Mouse (Mus musculus): Measurements from ENCODE around the gene Cltrn. TPM values are rescaled to one million over a fixed set of nuclear protein-coding genes. Genes with fewer than 3 reads are reported as not detected.
A peak's percentile ranks its signal among the peaks of the same experiment; 100 is the strongest.

Cltrn gene
- 8.3 and 8.4 TPM in 2 replicates for polyA plus RNA-seq (2015; fragmentation: Nextera tagmentation; extraction: Ambion mirVana)

DNA sequence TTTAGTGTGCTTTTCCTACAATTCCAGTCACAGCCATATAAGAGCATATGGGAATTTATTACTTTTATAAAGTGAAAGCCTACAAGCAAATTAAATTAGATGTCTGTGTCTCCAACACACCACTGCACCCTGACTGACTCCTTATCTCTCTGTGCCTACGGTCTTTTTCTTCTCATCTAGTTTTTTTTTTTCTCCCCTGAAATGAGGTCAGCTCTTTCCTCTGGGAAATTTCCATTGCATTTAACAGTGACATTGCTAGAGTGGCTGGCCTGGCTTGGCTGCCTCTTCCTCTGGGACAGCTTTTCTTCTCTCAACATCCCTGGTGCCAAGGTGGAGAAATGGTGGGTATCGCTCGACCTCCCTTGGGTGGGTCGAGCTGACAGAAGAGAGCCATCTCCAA is at the start of gene Cltrn:
Gene Cltrn (plus strand): TSS at position 249 of the 400 bp plus-strand sequence.
- Histone ChIP-seq H3K9me3 (ENCODE audit: control insufficient read depth, low read length) (no peaks in the 10 kb centered on the region), H3K36me3 (ENCODE audit: control insufficient read depth, insufficient read depth, low read length) (no peaks in the 10 kb centered on the region), H3K4me1 (ENCODE audit: control insufficient read depth, insufficient read depth, low read length) (no peaks in the 10 kb centered on the region), H3K27me3 (replicated peaks; ENCODE audit: control insufficient read depth, insufficient read depth, low read length) (peaks cover 6% of the 10 kb centered on the region; the same call in 1 of the 2 replicates), H3K9ac (ENCODE audit: low read depth, low read length) (no peak within 1 kb of the TSS), H3K4me2 (ENCODE audit: low read depth, low read length) (no peak within 1 kb of the TSS), H3K4me3 (ENCODE audit: low read length) (no peak within 1 kb of the TSS), H3K27ac (ENCODE audit: low read length) (no peak within 1 kb of the TSS)
- no peak for ATAC-seq
- 83% methylated on average over 4 of the region's 4 CpGs for WGBS

DNA sequence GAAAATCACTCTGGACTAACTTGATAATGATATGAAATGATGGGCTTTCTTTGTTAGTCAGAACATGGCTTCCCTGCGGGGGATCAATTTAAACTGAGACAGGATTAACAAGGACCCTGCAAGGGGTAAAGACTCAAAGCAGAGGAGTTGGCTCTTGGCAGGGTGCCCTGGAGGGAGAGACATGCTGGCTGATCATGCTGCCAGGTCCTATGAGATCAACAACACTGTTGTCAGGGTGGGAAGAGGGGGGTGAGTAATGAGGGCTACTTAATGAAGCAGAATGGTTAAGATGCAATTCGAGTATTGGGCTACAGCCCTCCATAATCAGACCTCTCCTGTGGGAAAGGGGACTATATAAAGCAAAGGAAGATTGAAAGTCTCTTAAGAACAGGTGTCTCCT is 49.7 kb upstream of the Cltrn start:
- Histone ChIP-seq H3K27me3 (replicated peaks; ENCODE audit: control insufficient read depth, insufficient read depth, low read length) (no peaks in the 10 kb centered on the region; the same call in 1 of the 2 replicates), H3K4me3 (ENCODE audit: low read length) (no peak overlapping the region), H3K4me1 (ENCODE audit: control insufficient read depth, insufficient read depth, low read length) (no peaks in the 10 kb centered on the region), H3K4me2 (ENCODE audit: low read depth, low read length) (no peak overlapping the region), H3K36me3 (ENCODE audit: control insufficient read depth, insufficient read depth, low read length) (no peaks in the 10 kb centered on the region), H3K9ac (ENCODE audit: low read depth, low read length) (no peak overlapping the region), H3K27ac (ENCODE audit: low read length) (no peak overlapping the region), H3K9me3 (ENCODE audit: control insufficient read depth, low read length) (no peaks in the 10 kb centered on the region)
- no peak for ATAC-seq
- 60% methylated on average over 2 of the region's 2 CpGs for WGBS

DNA sequence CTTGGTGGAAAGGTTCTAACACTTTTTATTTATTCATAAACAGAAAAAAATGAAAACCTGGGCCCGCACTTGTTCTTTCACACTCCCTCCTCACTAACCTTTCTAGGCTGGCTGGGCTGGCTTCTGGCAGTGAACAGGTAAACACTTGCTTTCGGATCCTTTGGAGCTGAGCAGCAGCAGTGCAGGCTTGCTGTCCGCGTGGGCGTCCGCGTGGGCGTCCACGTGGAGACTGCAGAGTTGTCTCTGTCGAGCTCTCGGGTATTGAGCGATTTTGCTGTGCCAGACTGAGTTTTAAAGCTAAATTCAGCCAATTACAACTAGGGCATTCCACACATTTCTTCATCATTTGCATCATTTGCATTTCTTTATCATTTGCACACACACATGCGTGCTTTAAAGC is 46.6 kb upstream of the Cltrn start:
- no peak overlapping the region for H3K27ac ChIP-seq (ENCODE audit: low read length)
- no peak overlapping the region for H3K9ac ChIP-seq (ENCODE audit: low read depth, low read length)
- WGBS, result 64% methylated on average over 13 of the region's 13 CpGs
- no peaks in the 10 kb centered on the region; the same call in 1 of the 2 replicates for H3K27me3 ChIP-seq (replicated peaks; ENCODE audit: control insufficient read depth, insufficient read depth, low read length)
- H3K9me3 ChIP-seq (ENCODE audit: control insufficient read depth, low read length), result no peaks in the 10 kb centered on the region
- no peak overlapping the region for H3K4me2 ChIP-seq (ENCODE audit: low read depth, low read length)
- no peak overlapping the region for H3K4me3 ChIP-seq (ENCODE audit: low read length)
- H3K36me3 ChIP-seq (ENCODE audit: control insufficient read depth, insufficient read depth, low read length), result no peaks in the 10 kb centered on the region
- ATAC-seq, result no peak
- no peaks in the 10 kb centered on the region for H3K4me1 ChIP-seq (ENCODE audit: control insufficient read depth, insufficient read depth, low read length)

GRCm38 (mm10) chrX:164046736-164047135 is 41.9 kb upstream of the Cltrn start:
- Histone ChIP-seq H3K9me3 (ENCODE audit: control insufficient read depth, low read length) (no peaks in the 10 kb centered on the region), H3K4me1 (ENCODE audit: control insufficient read depth, insufficient read depth, low read length) (no peaks in the 10 kb centered on the region), H3K4me2 (ENCODE audit: low read depth, low read length) (no peak overlapping the region), H3K9ac (ENCODE audit: low read depth, low read length) (no peak overlapping the region), H3K27ac (ENCODE audit: low read length) (no peak overlapping the region), H3K4me3 (ENCODE audit: low read length) (no peak overlapping the region), H3K36me3 (ENCODE audit: control insufficient read depth, insufficient read depth, low read length) (no peaks in the 10 kb centered on the region), H3K27me3 (replicated peaks; ENCODE audit: control insufficient read depth, insufficient read depth, low read length) (no peaks in the 10 kb centered on the region; the same call in 1 of the 2 replicates)
- no peak for ATAC-seq
- 76% methylated on average over 2 of the region's 2 CpGs for WGBS

DNA sequence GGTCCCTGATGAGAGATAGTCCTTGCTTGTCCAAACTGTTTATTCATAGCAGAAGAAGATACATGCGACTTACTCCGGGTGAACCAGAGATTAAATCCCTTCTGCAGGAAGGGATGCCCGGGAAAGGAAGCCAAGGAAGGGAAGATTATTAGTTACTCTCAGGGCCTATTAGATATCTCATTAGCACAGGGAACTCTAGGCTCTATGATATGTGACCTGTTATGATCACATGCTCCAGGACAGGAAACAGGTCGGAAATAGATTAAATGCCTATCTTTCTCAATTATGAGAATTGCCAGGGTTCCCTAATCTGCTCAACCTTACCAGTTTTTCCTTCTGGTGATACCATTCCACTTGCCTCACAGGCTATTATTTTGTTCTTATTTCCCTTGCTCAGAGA is 32.9 kb upstream of the Cltrn start:
- ATAC-seq, result no peak
- WGBS, result 64% methylated on average over 4 of the region's 4 CpGs

GRCm38 (mm10) chrX:164058523-164058922 is 30.1 kb upstream of the Cltrn start:
- H3K9ac ChIP-seq (ENCODE audit: low read depth, low read length), result no peak overlapping the region
- no peaks in the 10 kb centered on the region for H3K27me3 ChIP-seq (replicated peaks; ENCODE audit: control insufficient read depth, insufficient read depth, low read length)
- no peaks in the 10 kb centered on the region for H3K36me3 ChIP-seq (ENCODE audit: control insufficient read depth, insufficient read depth, low read length)
- 89% methylated on average over 3 of the region's 3 CpGs for WGBS
- ATAC-seq, result no peak
- H3K9me3 ChIP-seq (ENCODE audit: control insufficient read depth, low read length), result no peaks in the 10 kb centered on the region
- H3K4me2 ChIP-seq (ENCODE audit: low read depth, low read length), result no peak overlapping the region
- no peak overlapping the region for H3K4me3 ChIP-seq (ENCODE audit: low read length)
- no peaks in the 10 kb centered on the region for H3K4me1 ChIP-seq (ENCODE audit: control insufficient read depth, insufficient read depth, low read length)
- no peak overlapping the region for H3K27ac ChIP-seq (ENCODE audit: low read length)

More for the DNA sequence above, 32.9 kb upstream of the Cltrn start:
- Histone ChIP-seq H3K27ac (ENCODE audit: low read length) (no peak overlapping the region), H3K4me1 (ENCODE audit: control insufficient read depth, insufficient read depth, low read length) (no peaks in the 10 kb centered on the region), H3K27me3 (replicated peaks; ENCODE audit: control insufficient read depth, insufficient read depth, low read length) (no peaks in the 10 kb centered on the region), H3K9me3 (ENCODE audit: control insufficient read depth, low read length) (no peaks in the 10 kb centered on the region), H3K36me3 (ENCODE audit: control insufficient read depth, insufficient read depth, low read length) (no peaks in the 10 kb centered on the region), H3K4me3 (ENCODE audit: low read length) (no peak overlapping the region), H3K4me2 (ENCODE audit: low read depth, low read length) (no peak overlapping the region), H3K9ac (ENCODE audit: low read depth, low read length) (no peak overlapping the region)

DNA sequence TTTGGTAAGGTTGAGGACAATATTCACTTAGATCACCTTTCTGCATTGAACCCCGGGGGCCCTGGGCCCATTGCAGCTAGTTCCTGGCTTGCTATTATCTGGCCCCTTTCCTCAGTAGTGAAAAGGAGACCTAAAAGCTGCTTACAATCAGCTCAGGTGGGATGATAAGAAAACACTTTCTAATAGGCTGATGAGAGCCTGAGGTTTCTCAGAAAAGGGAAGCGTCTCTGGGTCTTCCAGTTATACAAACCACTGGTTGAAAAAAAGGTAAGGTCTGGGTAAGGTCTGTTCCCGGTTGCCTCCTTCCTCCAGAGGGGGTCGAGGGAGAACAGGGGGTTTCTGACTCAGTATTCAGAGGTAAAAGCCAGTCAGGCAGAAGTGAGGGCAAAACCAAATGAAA is 29.6 kb upstream of the Cltrn start:
- no peaks in the 10 kb centered on the region for H3K4me1 ChIP-seq (ENCODE audit: control insufficient read depth, insufficient read depth, low read length)
- no peak overlapping the region for H3K4me3 ChIP-seq (ENCODE audit: low read length)
- no peak overlapping the region for H3K9ac ChIP-seq (ENCODE audit: low read depth, low read length)
- H3K4me2 ChIP-seq (ENCODE audit: low read depth, low read length), result no peak overlapping the region
- WGBS, result 73% methylated on average over 4 of the region's 4 CpGs
- no peak overlapping the region for H3K27ac ChIP-seq (ENCODE audit: low read length)
- no peaks in the 10 kb centered on the region for H3K36me3 ChIP-seq (ENCODE audit: control insufficient read depth, insufficient read depth, low read length)
- no peak for ATAC-seq
- no peaks in the 10 kb centered on the region for H3K9me3 ChIP-seq (ENCODE audit: control insufficient read depth, low read length)
- H3K27me3 ChIP-seq (replicated peaks; ENCODE audit: control insufficient read depth, insufficient read depth, low read length), result no peaks in the 10 kb centered on the region

DNA sequence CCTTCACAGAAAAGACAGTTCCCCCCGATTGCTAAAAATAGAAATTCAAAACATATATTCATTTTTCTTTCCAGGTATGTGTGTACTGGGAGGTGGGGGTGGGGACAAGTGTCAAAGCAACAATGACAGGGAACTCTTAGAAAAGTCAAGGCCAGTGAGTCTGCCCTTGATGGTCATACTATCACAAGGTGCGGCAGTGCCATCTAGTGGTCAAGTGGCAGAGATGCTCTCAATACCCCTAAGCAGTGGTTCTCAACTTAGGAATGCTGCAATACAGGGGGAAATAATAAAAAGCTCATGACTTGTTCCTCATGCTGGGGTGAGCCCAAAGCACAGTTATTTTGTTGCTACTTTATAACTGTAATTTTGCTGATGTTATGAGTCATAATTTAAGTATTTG is 22.4 kb upstream of the Cltrn start:
- Histone ChIP-seq H3K4me2 (ENCODE audit: low read depth, low read length) (no peak overlapping the region), H3K4me1 (ENCODE audit: control insufficient read depth, insufficient read depth, low read length) (no peaks in the 10 kb centered on the region), H3K27me3 (replicated peaks; ENCODE audit: control insufficient read depth, insufficient read depth, low read length) (no peaks in the 10 kb centered on the region), H3K9me3 (ENCODE audit: control insufficient read depth, low read length) (no peaks in the 10 kb centered on the region), H3K4me3 (ENCODE audit: low read length) (no peak overlapping the region), H3K36me3 (ENCODE audit: control insufficient read depth, insufficient read depth, low read length) (no peaks in the 10 kb centered on the region; the same call in 1 of the 2 replicates), H3K9ac (ENCODE audit: low read depth, low read length) (no peak overlapping the region), H3K27ac (ENCODE audit: low read length) (no peak overlapping the region)
- 10% methylated on average over 2 of the region's 2 CpGs for WGBS
- peak; percentile 66; the same call in 1 of the 2 replicates for ATAC-seq

DNA sequence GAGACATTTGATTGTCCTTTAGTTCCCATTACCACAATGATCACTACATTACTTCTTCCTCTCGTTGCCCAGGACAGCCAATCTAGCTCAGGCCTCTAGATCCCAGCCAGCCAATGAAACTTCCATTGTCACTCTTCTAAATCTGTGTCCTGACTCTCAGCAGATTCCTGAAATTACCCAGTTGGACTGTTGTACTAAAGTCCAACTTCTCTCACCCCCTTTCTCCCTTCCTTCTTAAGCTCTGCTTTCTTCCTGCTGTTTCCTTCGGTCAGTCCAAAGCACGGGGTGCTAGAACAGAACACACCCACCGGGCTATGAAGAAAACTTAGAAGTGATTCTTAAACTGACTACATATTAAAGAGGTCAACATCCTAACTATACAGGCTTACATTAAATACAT is 19.7 kb upstream of the Cltrn start:
- peaks cover 2% of the 10 kb centered on the region; the same call in 1 of the 2 replicates for H3K36me3 ChIP-seq (ENCODE audit: control insufficient read depth, insufficient read depth, low read length)
- no peak overlapping the region for H3K9ac ChIP-seq (ENCODE audit: low read depth, low read length)
- no peaks in the 10 kb centered on the region for H3K4me1 ChIP-seq (ENCODE audit: control insufficient read depth, insufficient read depth, low read length)
- WGBS, result 76% methylated on average over 4 of the region's 4 CpGs
- no peak for ATAC-seq
- no peak overlapping the region for H3K4me3 ChIP-seq (ENCODE audit: low read length)
- H3K27me3 ChIP-seq (replicated peaks; ENCODE audit: control insufficient read depth, insufficient read depth, low read length), result no peaks in the 10 kb centered on the region
- H3K4me2 ChIP-seq (ENCODE audit: low read depth, low read length), result no peak overlapping the region
- no peaks in the 10 kb centered on the region for H3K9me3 ChIP-seq (ENCODE audit: control insufficient read depth, low read length)
- H3K27ac ChIP-seq (ENCODE audit: low read length), result no peak overlapping the region

Measured in intestine, embryonic 16.5 days (tissue).